Mouse (Mus musculus) heart, postnatal 36 days (tissue): ENCODE results near the gene Pigq. TPM values are rescaled to one million over a fixed set of nuclear protein-coding genes. Genes with fewer than 3 reads are reported as not detected.

Experiments used
- DNase-seq, 2 experiments: peaks; one replicate each; pipeline ENCODE4 v3.0.0; 2021 to 2022
- intact Hi-C: fragments of 180-260 bp; cut with DNase I; formaldehyde crosslinking; loops from one replicate; pipeline ENCODE4 v1.15.1; 2025
- total RNA-seq, 2 experiments: library from RNA; stranded (reverse); gene quantifications; 2 replicates each; pipeline ENCODE4 v1.2.3; 2021

The Pigq gene
- total RNA-seq, 2 experiments from 2014 or later = 45.6 to 48.2 TPM

GRCm38 (mm10) chr17:25888837-25889236, 55.9 kb downstream of the Pigq start:
- intact Hi-C loops = no loop called here
- no peak for DNase-seq

- intact Hi-C loops = no loop called here
- DNase-seq = no peak
Observed at GRCm38 (mm10) chr17:25887467-25887866, 57.3 kb downstream of the Pigq start.

DNA sequence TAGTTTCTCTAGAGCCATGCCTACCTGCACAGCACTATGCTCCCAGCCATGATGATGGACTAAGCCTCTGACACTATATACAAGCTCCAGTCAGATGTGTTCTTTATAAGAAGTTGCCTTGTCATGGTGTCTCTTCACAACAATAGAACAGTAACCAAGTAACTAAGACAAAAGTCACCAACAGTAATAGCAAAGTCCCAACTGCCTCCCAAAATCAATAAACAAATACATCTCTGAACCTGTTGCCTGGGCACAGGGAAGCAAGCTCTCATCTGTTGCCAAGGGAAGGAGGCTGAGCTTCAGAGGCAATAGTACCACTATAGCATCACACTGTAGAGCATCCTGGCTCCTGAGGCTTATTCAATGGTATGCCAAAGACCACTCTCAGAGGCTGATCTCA, 57.9 kb downstream of the Pigq start:
- intact Hi-C loops = no loop called here
- DNase-seq = no peak

GRCm38 (mm10) chr17:25885636-25886035, 59.1 kb downstream of the Pigq start:
- DNase-seq = no peak
- intact Hi-C loops = no loop called here

DNA sequence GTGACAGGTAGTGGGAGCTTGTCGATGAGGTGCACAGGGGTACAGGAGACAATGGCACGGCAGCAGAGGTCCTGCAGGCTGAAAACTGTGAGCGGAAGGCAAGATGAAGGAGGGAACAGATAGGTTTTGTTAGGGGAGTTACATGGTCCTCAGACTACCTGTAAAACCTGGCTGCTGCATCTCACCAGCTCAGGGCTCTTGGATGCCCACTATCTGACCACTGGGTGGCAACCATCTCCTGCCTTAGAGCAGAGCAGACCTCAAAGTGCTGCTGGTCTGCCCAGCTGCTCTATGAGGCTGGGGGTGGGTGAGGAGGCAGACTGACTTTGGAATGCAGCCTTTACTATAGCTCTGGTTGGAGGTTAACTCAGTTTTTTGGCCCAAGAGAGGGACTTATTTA, 60.9 kb downstream of the Pigq start:
- DNase-seq = no peak
- intact Hi-C loops = no loop called here

- intact Hi-C loops = no loop called here
- no peak for DNase-seq
Observed at GRCm38 (mm10) chr17:25883268-25883667, 61.5 kb downstream of the Pigq start.

DNA sequence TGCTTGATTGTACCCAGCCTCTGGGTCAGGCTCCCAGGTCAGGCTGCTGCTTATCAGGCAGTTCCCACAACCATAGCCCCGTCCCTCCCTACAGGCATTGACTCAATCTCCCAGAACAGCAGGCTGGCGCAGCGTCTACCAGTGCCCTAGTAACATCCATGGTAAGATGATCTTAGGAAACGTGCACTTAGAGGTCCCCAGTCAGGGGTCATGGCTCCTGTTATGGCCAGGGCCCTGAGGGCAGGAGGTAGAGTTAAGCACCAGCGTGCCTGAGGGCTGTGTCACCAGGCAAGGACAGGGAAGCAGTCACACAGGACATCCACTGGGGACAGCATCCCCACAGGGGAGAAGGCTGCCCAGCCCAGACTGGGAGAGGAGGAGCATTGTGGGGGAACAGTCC, 62.4 kb downstream of the Pigq start:
- no peak for DNase-seq
- intact Hi-C loops = no loop called here

DNA sequence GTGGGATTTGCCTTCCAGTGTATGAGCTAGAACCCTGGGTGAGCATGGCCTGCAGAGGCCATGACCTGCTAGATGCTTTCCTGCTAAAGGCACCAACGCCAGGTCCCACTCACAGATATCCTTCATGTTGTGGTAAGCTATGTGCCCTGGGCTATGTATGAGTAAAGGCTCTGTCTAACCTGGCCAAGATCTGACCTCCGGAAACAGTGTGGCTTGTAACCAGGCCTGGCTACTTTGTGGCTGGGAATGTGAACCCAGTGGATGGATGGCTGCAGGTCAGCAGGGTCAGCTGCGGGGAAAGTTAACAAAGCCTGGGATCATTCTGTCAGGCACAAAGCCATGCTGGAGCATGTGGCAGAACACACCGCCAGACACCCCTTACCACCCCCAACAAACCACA, 63.0 kb downstream of the Pigq start:
- DNase-seq = no peak
- intact Hi-C loops = no loop called here

- intact Hi-C loops = no loop called here
Observed at GRCm38 (mm10) chr17:25880913-25881641, 63.7 kb downstream of the Pigq start.

GRCm38 (mm10) chr17:25880196-25880910, 64.4 kb downstream of the Pigq start, which contains the start of gene Wfikkn1:
TSS of gene Wfikkn1 (minus strand) at chr17:25880858.
- no peak for DNase-seq
- intact Hi-C loops = no loop called here

More at GRCm38 (mm10) chr17:25880913-25881641, 63.7 kb downstream of the Pigq start:
- no peak for DNase-seq

DNA sequence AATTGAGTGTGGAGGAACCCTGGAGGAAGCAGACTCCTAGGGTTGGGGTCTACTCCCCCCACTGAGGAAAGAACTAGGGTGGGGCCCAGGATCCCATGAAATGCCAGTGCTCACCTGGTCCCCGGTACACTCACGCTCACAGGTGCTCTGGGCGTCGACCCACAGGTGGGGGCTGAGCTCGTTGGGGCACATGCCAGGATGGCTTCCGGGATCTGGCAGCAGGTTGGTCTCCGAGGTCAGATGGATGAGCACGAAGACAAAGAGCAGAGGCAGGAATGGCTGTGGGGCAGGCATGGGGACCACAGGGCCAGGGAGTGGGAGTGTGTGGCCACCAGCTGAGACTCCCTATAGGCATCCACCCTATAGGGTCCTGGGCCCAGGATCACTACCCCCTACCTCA, 65.0 kb downstream of the Pigq start:
- intact Hi-C loops = no loop called here
- DNase-seq = no peak

- no peak for DNase-seq
- intact Hi-C loops = no loop called here
Observed at GRCm38 (mm10) chr17:25879261-25879660, 65.5 kb downstream of the Pigq start.

- no peak for DNase-seq
- intact Hi-C loops = no loop called here
Observed at GRCm38 (mm10) chr17:25878611-25879180, 66.0 kb downstream of the Pigq start.

DNA sequence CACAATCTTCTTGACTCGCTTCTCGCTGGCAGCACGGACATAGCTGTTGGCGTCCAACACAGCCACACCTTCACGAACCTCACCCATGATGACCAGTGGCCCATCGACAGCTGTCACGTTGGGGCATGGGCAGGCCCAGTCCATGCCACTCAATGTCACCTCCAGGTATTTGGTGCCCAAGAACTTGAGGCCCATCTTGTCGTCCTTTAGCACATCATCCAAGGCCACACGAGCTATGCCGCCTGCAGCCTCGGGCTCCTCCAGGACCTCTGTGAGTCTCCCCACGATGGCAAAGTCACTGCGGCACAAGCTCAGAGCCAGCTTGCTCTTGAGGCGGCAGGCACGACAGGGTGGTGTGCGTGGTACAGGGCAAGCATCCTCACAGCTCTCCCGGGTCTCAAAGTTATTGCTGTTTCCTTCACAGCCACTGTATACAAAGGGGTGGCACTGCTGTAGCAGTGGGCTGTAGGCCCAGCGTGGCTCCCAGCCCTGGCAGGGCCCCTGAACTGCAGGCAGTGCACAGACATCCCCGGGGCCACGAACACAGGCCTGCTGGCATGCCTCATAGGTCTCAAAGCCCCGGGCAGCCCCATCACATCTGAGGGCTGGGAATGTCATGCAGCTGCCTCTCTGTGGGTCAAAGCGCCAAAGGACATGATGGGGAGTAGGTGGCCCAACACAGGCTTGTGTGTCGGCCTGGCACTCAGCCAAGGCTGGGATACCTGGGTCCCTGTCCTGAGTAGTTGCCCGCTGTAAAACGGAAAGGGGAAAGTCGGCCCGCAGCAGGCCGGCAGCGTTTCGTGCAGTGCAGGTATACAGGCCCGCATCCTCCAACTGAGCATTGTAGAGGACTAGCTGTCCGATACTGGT, 66.8 kb downstream of the Pigq start:
- DNase-seq = no peak
- intact Hi-C loops = no loop called here

DNA sequence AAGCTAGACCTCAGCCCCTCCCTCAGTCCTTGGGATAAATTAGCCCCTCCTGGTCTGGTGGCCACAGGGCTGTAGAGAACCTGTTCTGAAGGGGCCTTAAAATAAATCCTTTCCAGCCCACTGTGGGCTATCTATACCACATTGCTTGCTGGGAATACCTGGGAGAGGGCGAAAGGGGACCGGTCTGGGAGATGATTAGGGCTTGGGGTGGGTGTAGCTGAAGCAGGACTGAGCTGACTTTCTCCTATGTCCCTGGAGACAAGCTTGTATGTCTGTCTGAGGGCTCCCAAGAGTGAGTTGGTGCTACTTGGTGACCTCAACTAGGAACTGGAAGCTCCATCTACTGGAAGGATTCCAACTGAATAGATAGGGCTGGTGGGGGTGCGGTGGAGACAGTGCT, 67.7 kb downstream of the Pigq start:
- DNase-seq = no peak
- intact Hi-C loops = no loop called here

Other genes starting within 250 kb of the Pigq start
- gene Gng13, start 227.8 kb downstream of the Pigq start, total RNA-seq = under 1 TPM; 0.98 to 1.00 TPM
- 1 to 10 TPM; 1.0 to 2.1 TPM for gene Chtf18, start 217.5 kb downstream of the Pigq start, total RNA-seq
- 1 to 10 TPM; 3.7 to 5.1 TPM for gene Rpusd1, start 217.3 kb downstream of the Pigq start, total RNA-seq
- gene Mslnl, start 208.9 kb downstream of the Pigq start, total RNA-seq = not detected
- gene Msln, start 190.6 kb downstream of the Pigq start, total RNA-seq = 10 to 100 TPM; 16.1 to 22.2 TPM
- gene Narfl, start 171.2 kb downstream of the Pigq start, total RNA-seq = 10 to 100 TPM; 40.9 to 44.8 TPM
- gene Haghl, start 159.3 kb downstream of the Pigq start, total RNA-seq = 10 to 100 TPM; 10.7 to 11.4 TPM
- not detected for gene Ccdc78, start 158.4 kb downstream of the Pigq start, total RNA-seq
- gene Fam173a, start 152.0 kb downstream of the Pigq start, total RNA-seq = 10 to 100 TPM; 39.2 to 39.7 TPM
- under 1 TPM in 1 of 2 experiments, not detected in 1; 0.46 TPM for gene AC134908.4, start 149.3 kb downstream of the Pigq start, total RNA-seq
- gene Metrn, start 147.8 kb downstream of the Pigq start, total RNA-seq = 10 to 100 TPM; 64.3 to 72.0 TPM
- 1 to 10 TPM; 1.2 to 1.5 TPM for gene Fbxl16, start 135.9 kb downstream of the Pigq start, total RNA-seq
- gene Wdr24, start 121.3 kb downstream of the Pigq start, total RNA-seq = 10 to 100 TPM; 10.5 to 11.4 TPM
- gene Jmjd8, start 116.1 kb downstream of the Pigq start, total RNA-seq = 10 to 100 TPM; 30.8 to 35.3 TPM
- gene Stub1, start 111.5 kb downstream of the Pigq start, total RNA-seq = 100 to 1,000 TPM; 111 to 116 TPM
- 1 to 10 TPM; 1.4 to 1.9 TPM for gene Rhbdl1, start 107.6 kb downstream of the Pigq start, total RNA-seq
- 1 to 10 TPM; 2.2 to 3.3 TPM for gene Gm20683, start 103.2 kb downstream of the Pigq start, total RNA-seq
- gene Rhot2, start 100.1 kb downstream of the Pigq start, total RNA-seq = 100 to 1,000 TPM; 110 to 115 TPM
- gene Wdr90, start 83.4 kb downstream of the Pigq start, total RNA-seq = 1 to 10 TPM; 1.7 to 2.0 TPM
- 100 to 1,000 TPM; 272 to 286 TPM for gene Mcrip2, start 76.2 kb downstream of the Pigq start, total RNA-seq
- gene Mettl26, start 69.9 kb downstream of the Pigq start, total RNA-seq = 10 to 100 TPM; 16.1 to 18.1 TPM
- gene Wfikkn1, start 64.1 kb downstream of the Pigq start, total RNA-seq = under 1 TPM; 0.41 to 0.64 TPM
- 10 to 100 TPM; 18.4 to 21.2 TPM for gene Rab40c, start 25.2 kb downstream of the Pigq start, total RNA-seq
- gene Nhlrc4, start within 50 bp of the Pigq start, total RNA-seq = under 1 TPM in 1 of 2 experiments, not detected in 1; 0.19 TPM
- under 1 TPM; 0.19 to 0.33 TPM for gene A930017K11Rik, start 7.6 kb upstream of the Pigq start, total RNA-seq
- 1 to 10 TPM; 7.2 TPM for gene Capn15, start 40.9 kb upstream of the Pigq start, total RNA-seq
- 10 to 100 TPM; 29.2 to 29.7 TPM for gene Rab11fip3, start 124.6 kb upstream of the Pigq start, total RNA-seq
- gene Decr2, start 145.4 kb upstream of the Pigq start, total RNA-seq = 10 to 100 TPM; 10.2 to 11.2 TPM
- gene Nme4, start 150.7 kb upstream of the Pigq start, total RNA-seq = 1 to 10 TPM; 2.8 to 3.5 TPM
- 1 to 10 TPM; 3.6 to 4.1 TPM for gene Tmem8, start 168.4 kb upstream of the Pigq start, total RNA-seq
- 100 to 1,000 TPM; 134 to 148 TPM for gene Mrpl28, start 178.6 kb upstream of the Pigq start, total RNA-seq
- 10 to 100 TPM; 15.9 to 17.3 TPM for gene Axin1, start 193.8 kb upstream of the Pigq start, total RNA-seq